Mouse (Mus musculus): ENCODE data around the gene Nufip2. TPM values are rescaled to one million over a fixed set of nuclear protein-coding genes. Genes with fewer than 3 reads are reported as not detected.

The Nufip2 gene
- polyA plus RNA-seq, 1 experiment from 2014 or later, result 3.9 TPM

GRCm38 (mm10) chr11:77777937-77778336, 92.0 kb downstream of the Nufip2 start:
- H3K27me3 ChIP-seq, result no peaks in the 10 kb centered on the region
- WGBS, result 91% methylated on average over 17 of the region's 17 CpGs
- no peak overlapping the region for H3K4me2 ChIP-seq (replicated peaks)
- H3K27ac ChIP-seq (replicated peaks), result no peak overlapping the region
- no peaks in the 10 kb centered on the region for H3K9me3 ChIP-seq
- peaks cover 9% of the 10 kb centered on the region for H3K4me1 ChIP-seq
- no peak overlapping the region for H3K4me3 ChIP-seq
- H3K9ac ChIP-seq (replicated peaks), result no peak overlapping the region
- peaks cover 19% of the 10 kb centered on the region for H3K36me3 ChIP-seq
- ATAC-seq (replicated peaks), result no peak

DNA sequence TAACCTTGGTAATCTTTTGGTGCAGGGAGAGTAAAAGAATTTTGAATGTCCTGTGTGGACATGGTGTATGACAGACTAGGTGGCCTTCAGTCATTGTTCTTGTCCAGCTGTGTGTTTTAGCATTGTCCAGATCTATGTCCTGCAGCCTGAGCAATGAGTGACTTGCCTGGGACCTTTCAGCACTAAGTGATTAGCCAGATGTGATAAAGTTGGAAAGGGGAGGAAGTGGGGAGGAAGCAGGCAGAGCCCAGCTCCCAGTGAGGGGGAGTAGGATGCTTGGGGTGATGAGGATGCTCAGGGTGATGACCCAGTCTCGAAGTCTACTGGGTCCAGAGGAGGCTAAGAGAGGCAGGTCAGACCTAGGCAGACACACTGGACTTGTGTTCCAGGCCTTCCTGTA, 93.3 kb downstream of the Nufip2 start:
- WGBS, result 86% methylated on average over 1 of the region's 1 CpGs
- Histone ChIP-seq H3K4me3 (no peak overlapping the region), H3K9me3 (no peaks in the 10 kb centered on the region), H3K36me3 (peaks cover 19% of the 10 kb centered on the region), H3K4me1 (peaks cover 22% of the 10 kb centered on the region), H3K4me2 (replicated peaks) (no peak overlapping the region), H3K9ac (replicated peaks) (no peak overlapping the region), H3K27me3 (no peaks in the 10 kb centered on the region), H3K27ac (replicated peaks) (no peak overlapping the region)
- ATAC-seq (replicated peaks), result no peak

- H3K9me3 ChIP-seq, result no peaks in the 10 kb centered on the region
- H3K27ac ChIP-seq (replicated peaks), result no peak overlapping the region
- H3K4me1 ChIP-seq, result peaks cover 34% of the 10 kb centered on the region
- H3K4me3 ChIP-seq, result no peak overlapping the region
- no peak overlapping the region for H3K9ac ChIP-seq (replicated peaks)
- H3K4me2 ChIP-seq (replicated peaks), result no peak overlapping the region
- peaks cover 19% of the 10 kb centered on the region for H3K36me3 ChIP-seq
- no peak for ATAC-seq (replicated peaks)
- H3K27me3 ChIP-seq, result no peaks in the 10 kb centered on the region
- 88% methylated on average over 7 of the region's 7 CpGs for WGBS
Measured at GRCm38 (mm10) chr11:77781088-77781487, 95.1 kb downstream of the Nufip2 start.

DNA sequence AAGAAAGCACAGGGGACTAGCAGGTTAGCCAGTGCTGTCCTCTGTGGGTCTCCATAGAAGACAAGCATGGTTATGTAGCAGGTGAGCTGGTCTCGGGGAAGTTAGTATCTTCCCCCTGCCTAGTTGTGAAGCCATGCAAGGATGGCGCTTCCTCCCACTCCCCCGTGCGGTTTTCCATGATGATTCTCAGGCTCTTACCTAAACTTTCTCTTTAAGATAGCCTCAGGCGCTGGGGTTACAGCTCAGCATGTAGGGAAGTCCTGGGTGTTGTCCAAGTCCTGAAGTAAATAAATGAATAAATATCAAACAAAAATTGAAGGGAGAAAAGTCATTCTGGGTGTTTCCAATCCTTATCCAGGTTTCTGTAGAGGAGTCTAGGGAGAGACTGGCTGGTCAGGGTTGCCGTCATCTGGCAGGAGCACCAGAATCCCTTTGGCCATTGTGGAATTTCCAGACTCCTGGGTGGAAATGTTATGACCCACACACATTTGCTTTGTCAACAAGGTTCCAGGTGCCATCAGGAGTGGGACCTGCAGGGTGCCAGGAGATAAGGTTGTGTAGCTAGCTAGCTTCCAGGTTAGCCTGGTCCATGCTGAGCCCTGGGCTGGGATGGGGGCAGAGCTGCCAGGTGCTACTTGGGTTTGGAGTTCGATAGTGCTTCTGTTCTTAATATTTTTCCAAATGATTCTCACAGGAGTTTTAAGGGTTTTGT, 96.3 kb downstream of the Nufip2 start:
- H3K4me2 ChIP-seq (replicated peaks), result no peak overlapping the region
- peaks cover 15% of the 10 kb centered on the region for H3K36me3 ChIP-seq
- H3K27me3 ChIP-seq, result no peaks in the 10 kb centered on the region
- no peak overlapping the region for H3K4me3 ChIP-seq
- no peak overlapping the region for H3K9ac ChIP-seq (replicated peaks)
- H3K9me3 ChIP-seq, result no peaks in the 10 kb centered on the region
- no peak overlapping the region for H3K27ac ChIP-seq (replicated peaks)
- 88% methylated on average over 7 of the region's 7 CpGs for WGBS
- ATAC-seq (replicated peaks), result no peak
- peaks cover 39% of the 10 kb centered on the region for H3K4me1 ChIP-seq

- peak overlapping the region; percentile 50 for H3K27ac ChIP-seq (replicated peaks)
- H3K4me2 ChIP-seq (replicated peaks), result no peak overlapping the region
- H3K4me3 ChIP-seq, result no peak overlapping the region
- H3K9me3 ChIP-seq, result no peaks in the 10 kb centered on the region
- H3K4me1 ChIP-seq, result peaks cover 39% of the 10 kb centered on the region
- no peak overlapping the region for H3K9ac ChIP-seq (replicated peaks)
- no peak for ATAC-seq (replicated peaks)
- 57% methylated on average over 10 of the region's 10 CpGs for WGBS
- H3K36me3 ChIP-seq, result peaks cover 5% of the 10 kb centered on the region; the same call in 1 of the 2 replicates
- H3K27me3 ChIP-seq, result no peaks in the 10 kb centered on the region
Measured at GRCm38 (mm10) chr11:77783211-77783746, 97.3 kb downstream of the Nufip2 start.

DNA sequence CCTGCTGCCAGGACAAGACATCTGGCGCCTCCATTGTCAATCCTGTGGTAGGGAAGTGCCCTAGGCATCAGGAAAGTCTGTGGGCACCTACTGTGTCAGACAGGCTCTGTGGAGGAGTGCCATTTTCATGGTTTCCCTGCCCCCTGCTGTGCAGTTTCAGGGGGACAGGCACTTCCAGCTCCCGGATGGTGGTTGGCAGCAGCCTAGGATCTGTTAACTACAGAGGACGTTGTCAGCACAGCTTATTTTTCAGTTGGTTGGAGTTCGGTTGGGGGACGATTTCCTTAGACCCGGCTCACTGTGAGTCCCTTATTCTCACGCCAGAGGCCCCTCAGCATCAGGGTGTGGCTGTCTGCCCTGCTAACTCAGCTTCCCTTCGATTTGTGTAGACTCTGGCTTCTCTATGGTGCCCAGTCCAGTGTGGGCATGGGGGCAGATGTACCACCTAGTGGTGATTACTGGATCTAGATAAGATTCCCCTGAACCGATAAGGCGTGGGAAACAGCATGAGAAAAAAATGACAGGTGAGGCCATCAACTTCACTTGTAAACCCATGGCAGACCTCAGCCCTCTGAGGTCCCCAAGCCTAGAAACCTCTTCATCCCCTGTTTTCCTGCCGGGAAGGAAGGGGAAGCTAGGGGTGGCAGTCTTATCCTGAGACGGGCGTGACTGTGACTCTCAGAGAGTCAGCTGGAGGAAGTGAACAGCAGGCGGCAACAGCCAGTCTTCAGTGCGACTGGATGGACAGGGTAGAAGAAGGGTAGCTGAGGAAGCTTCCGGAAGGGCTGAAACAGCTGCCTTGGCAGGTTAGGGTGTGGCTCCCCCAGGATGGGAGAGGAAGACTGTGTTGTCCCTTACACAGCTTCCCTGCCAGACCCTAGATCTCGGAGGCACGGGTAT, 98.0 kb downstream of the Nufip2 start:
- 0 out of 2 replicates have a peak, but pooled peaks cover 3% of the 10 kb centered on the region for H3K36me3 ChIP-seq
- peaks cover 39% of the 10 kb centered on the region for H3K4me1 ChIP-seq
- WGBS, result 60% methylated on average over 18 of the region's 18 CpGs
- no peak for ATAC-seq (replicated peaks)
- H3K9ac ChIP-seq (replicated peaks), result no peak overlapping the region
- H3K4me3 ChIP-seq, result no peak overlapping the region
- no peaks in the 10 kb centered on the region for H3K27me3 ChIP-seq
- peak overlapping the region; percentile 50 for H3K27ac ChIP-seq (replicated peaks)
- no peaks in the 10 kb centered on the region for H3K9me3 ChIP-seq
- H3K4me2 ChIP-seq (replicated peaks), result no peak overlapping the region

DNA sequence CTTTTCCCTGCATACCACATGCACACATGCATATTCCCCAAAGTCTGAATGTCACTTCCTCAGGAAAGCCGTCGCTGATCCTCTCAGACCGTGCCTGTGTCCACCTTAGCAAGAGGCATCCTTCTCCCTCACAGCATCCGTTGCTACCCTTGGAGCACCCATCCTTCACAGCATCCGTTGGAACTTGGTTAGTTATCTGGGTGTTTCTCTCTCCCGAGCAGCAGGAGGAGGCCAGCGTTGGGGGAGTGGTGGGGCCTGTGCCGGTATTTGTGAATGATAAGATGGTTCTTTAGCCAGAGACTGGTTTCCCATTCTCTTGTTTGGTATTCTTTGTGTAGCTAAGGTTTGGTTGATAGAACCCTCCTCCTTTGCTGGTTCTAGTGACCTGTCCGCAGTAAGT, 98.9 kb downstream of the Nufip2 start:
- Histone ChIP-seq H3K4me3 (no peak overlapping the region), H3K9me3 (no peaks in the 10 kb centered on the region), H3K36me3 (0 out of 2 replicates have a peak, but pooled peaks cover 3% of the 10 kb centered on the region), H3K4me1 (peaks cover 44% of the 10 kb centered on the region), H3K4me2 (replicated peaks) (no peak overlapping the region), H3K9ac (replicated peaks) (no peak overlapping the region), H3K27ac (replicated peaks) (peak overlapping the region; percentile 50; the same call in 1 of the 2 replicates), H3K27me3 (no peaks in the 10 kb centered on the region)
- WGBS, result 86% methylated on average over 9 of the region's 9 CpGs
- ATAC-seq (replicated peaks), result no peak

DNA sequence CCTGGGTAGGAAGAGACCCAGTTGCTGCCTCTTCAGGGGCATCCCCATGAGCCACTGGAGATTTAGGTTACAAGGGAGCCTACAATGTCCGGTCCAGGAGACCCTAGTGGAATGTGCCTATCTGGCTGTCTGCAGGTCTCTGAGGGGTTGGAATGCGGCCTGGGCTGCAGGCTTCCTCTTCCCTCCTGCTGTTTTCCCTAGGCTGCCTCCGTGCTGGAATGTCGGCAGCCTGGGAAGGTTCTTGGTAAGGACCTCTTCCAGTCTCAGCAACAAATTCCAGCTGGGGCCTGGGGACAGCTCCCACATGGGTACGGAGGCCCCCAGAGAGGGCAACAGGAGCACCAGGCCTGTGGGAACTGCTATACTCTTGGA, 99.4 kb downstream of the Nufip2 start:
- Histone ChIP-seq H3K9me3 (no peaks in the 10 kb centered on the region), H3K27ac (replicated peaks) (peak overlapping the region; percentile 46), H3K27me3 (no peaks in the 10 kb centered on the region), H3K36me3 (0 out of 2 replicates have a peak, but pooled peaks cover 2% of the 10 kb centered on the region), H3K4me2 (replicated peaks) (no peak overlapping the region), H3K9ac (replicated peaks) (no peak overlapping the region), H3K4me3 (no peak overlapping the region), H3K4me1 (peaks cover 49% of the 10 kb centered on the region)
- no peak for ATAC-seq (replicated peaks)
- WGBS, result 23% methylated on average over 5 of the region's 5 CpGs

DNA sequence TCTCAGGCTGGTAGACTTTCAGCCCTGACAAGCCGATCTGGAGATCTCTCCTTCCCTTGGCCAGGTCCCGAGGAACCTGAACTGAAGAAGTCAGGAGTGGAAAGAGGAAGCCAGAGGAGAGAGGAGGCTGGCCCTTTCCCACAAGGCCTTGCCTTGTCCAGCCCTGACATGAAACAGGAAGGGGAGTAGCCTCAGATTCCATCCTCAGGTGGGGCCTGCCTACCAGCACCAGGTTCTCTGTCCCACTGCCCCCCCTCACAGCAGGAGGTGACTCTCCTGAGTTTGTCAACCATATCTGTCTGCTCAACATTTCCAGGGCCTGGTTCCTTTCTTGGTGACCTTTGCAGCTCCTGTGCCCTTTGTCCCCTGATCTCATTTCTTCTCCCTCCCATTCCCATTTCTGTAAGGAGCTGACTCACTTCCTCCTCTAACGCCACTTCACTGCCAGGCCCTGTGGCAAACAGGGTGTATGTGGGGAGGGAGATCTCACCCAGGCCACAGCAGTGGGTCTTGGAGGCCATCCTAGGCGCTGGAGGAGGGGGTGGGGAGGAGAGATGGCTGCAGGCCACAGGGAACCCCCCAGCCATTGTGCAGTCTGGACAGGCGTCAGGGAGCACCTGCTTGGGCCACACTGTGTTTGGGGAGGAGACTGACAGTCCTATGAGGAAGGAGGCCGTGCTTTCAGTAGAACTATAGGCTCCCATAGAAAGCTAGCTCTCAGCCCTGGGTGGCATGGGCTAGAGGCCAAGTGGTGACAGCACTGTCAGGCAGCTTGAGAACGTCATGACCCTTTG, 100.0 kb downstream of the Nufip2 start:
- peak; percentile 49; the same call in 1 of the 2 replicates for ATAC-seq (replicated peaks)
- H3K4me1 ChIP-seq, result peaks cover 55% of the 10 kb centered on the region
- peak overlapping the region; percentile 46 for H3K27ac ChIP-seq (replicated peaks)
- no peaks in the 10 kb centered on the region for H3K27me3 ChIP-seq
- WGBS, result 40% methylated on average over 7 of the region's 7 CpGs
- no peak overlapping the region for H3K9ac ChIP-seq (replicated peaks)
- H3K9me3 ChIP-seq, result no peaks in the 10 kb centered on the region
- H3K4me3 ChIP-seq, result no peak overlapping the region
- no peaks in the 10 kb centered on the region for H3K36me3 ChIP-seq
- no peak overlapping the region for H3K4me2 ChIP-seq (replicated peaks)

GRCm38 (mm10) chr11:77787707-77788106, 101.8 kb downstream of the Nufip2 start, which contains the start of gene Gm10277:
Gene Gm10277, minus strand, starts transcription at chr11:77787747.
- Histone ChIP-seq H3K27ac (replicated peaks) (peak within 1 kb of the TSS; percentile 46), H3K27me3 (no peaks in the 10 kb centered on the region), H3K4me3 (no peak within 1 kb of the TSS), H3K9me3 (no peaks in the 10 kb centered on the region), H3K4me1 (peaks cover 72% of the 10 kb centered on the region), H3K36me3 (no peaks in the 10 kb centered on the region), H3K4me2 (replicated peaks) (no peak within 1 kb of the TSS), H3K9ac (replicated peaks) (no peak within 1 kb of the TSS)
- ATAC-seq (replicated peaks), result no peak
- WGBS, result 80% methylated on average over 5 of the region's 5 CpGs

GRCm38 (mm10) chr11:77789512-77789911, 103.6 kb downstream of the Nufip2 start:
- ATAC-seq (replicated peaks), result no peak

More at GRCm38 (mm10) chr11:77789512-77789911, 103.6 kb downstream of the Nufip2 start:
- Histone ChIP-seq H3K4me3 (no peak overlapping the region), H3K27ac (replicated peaks) (no peak overlapping the region), H3K4me1 (peaks cover 63% of the 10 kb centered on the region), H3K36me3 (no peaks in the 10 kb centered on the region), H3K9me3 (no peaks in the 10 kb centered on the region), H3K9ac (replicated peaks) (no peak overlapping the region), H3K27me3 (no peaks in the 10 kb centered on the region), H3K4me2 (replicated peaks) (no peak overlapping the region)
- 88% methylated on average over 5 of the region's 5 CpGs for WGBS
